ENCODE assay signal across 9 mouse cellular contexts in genomic region chr2:107869304-107869958, GRCm38 (mm10).
DNase-seq lines count a peak whose midpoint lies in the region; ATAC-seq and TF ChIP-seq lines count a peak whose summit lies in the region.
"Had no signal": no experiment of that assay in that cellular context is flagged by ENCODE, and none has a peak within 500 bp of the region (broad histone marks: within the 10 kb centered on the region; RNA-seq: fewer than 3 reads in every experiment).

No protein-coding gene starts in this region.

- H3K36me3 ChIP-seq in kidney, embryonic 14.5 days (ENCODE audit: control insufficient read depth, insufficient read depth, low read length), result no peaks in the 10 kb centered on the region
- no peaks in the 10 kb centered on the region for H3K36me3 ChIP-seq in kidney, adult 2 months (ENCODE audit: control insufficient read depth, insufficient read depth, low read length)
- no peaks in the 10 kb centered on the region for H3K36me3 ChIP-seq in midbrain, embryonic 12.5 days

- 0 out of 2 replicates have a peak, but pooled peaks have one; percentile 49 for ATAC-seq in kidney, embryonic 14.5 days (ENCODE audit: low FRiP score, low TSS enrichment)
- ATAC-seq in midbrain, embryonic 12.5 days (ENCODE audit: low FRiP score, low read depth), result peak; percentile 82; the same call in 1 of the 2 replicates

- TF ChIP-seq CTCF in kidney, adult 2 months (conservative IDR thresholded peaks at IDR 0.05; ENCODE audit: insufficient read depth, insufficient read length, low read depth, low read length), result no peak

- H3K9ac ChIP-seq in kidney, embryonic 14.5 days (ENCODE audit: low read depth, low read length), result no peak overlapping the region
- H3K9ac ChIP-seq in midbrain, embryonic 12.5 days (replicated peaks), result no peak overlapping the region

- no peaks in the 10 kb centered on the region for H3K4me1 ChIP-seq in kidney, embryonic 14.5 days (ENCODE audit: control insufficient read depth, insufficient read depth, low read length)
- H3K4me1 ChIP-seq in kidney, adult 2 months (ENCODE audit: control insufficient read depth, insufficient read depth, low read length), result no peaks in the 10 kb centered on the region
- H3K4me1 ChIP-seq in midbrain, embryonic 12.5 days, result no peaks in the 10 kb centered on the region

- no peak for TF ChIP-seq POLR2A in kidney, adult 2 months (IDR thresholded peaks at IDR 0.05; ENCODE audit: low read depth, low read length)

- H3K4me3 ChIP-seq in kidney, embryonic 14.5 days (ENCODE audit: low read length), result no peak overlapping the region
- no peak overlapping the region for H3K4me3 ChIP-seq in kidney, adult 2 months (ENCODE audit: insufficient read depth, low read depth, low read length)
- no peak overlapping the region for H3K4me3 ChIP-seq in midbrain, embryonic 12.5 days

- no peak overlapping the region for H3K27ac ChIP-seq in kidney, embryonic 14.5 days (ENCODE audit: low read depth, low read length)
- no peak overlapping the region for H3K27ac ChIP-seq in kidney, adult 2 months (ENCODE audit: insufficient read depth, low read depth, low read length)
- H3K27ac ChIP-seq in midbrain, embryonic 12.5 days (replicated peaks), result no peak overlapping the region

- no peak overlapping the region for H3K4me2 ChIP-seq in kidney, embryonic 14.5 days (replicated peaks; ENCODE audit: low read depth, low read length)
- no peak overlapping the region for H3K4me2 ChIP-seq in midbrain, embryonic 12.5 days (replicated peaks)

- 54% methylated on average over 3 of the region's 3 CpGs for WGBS in kidney, embryonic 14.5 days
- 40% methylated on average over 3 of the region's 3 CpGs for WGBS in kidney, adult 2 months
- 50% methylated on average over 3 of the region's 3 CpGs for WGBS in midbrain, embryonic 12.5 days

- H3K27me3 ChIP-seq in kidney, embryonic 14.5 days (ENCODE audit: control insufficient read depth, insufficient read depth, low read length), result no peaks in the 10 kb centered on the region
- no peaks in the 10 kb centered on the region for H3K27me3 ChIP-seq in kidney, adult 2 months (replicated peaks; ENCODE audit: control insufficient read depth, insufficient read depth, low read length)
- H3K27me3 ChIP-seq in midbrain, embryonic 12.5 days, result no peaks in the 10 kb centered on the region

- H3K9me3 ChIP-seq in kidney, embryonic 14.5 days (ENCODE audit: control insufficient read depth, low read length), result no peaks in the 10 kb centered on the region
- H3K9me3 ChIP-seq in midbrain, embryonic 12.5 days, result no peaks in the 10 kb centered on the region

- DNase-seq in kidney, adult 2 months, result no peak
- DNase-seq in Muller cell, postnatal 12 days (ENCODE audit: inconsistent ontology term), result peak; percentile 56
- peak; percentile 31 for DNase-seq in embryo, embryonic 11 days
- DNase-seq in lung, postnatal 14 days, result no peak
- DNase-seq in T-cell, adult 2 months (ENCODE audit: low spot score), result no peak
- no peak for DNase-seq in kidney, postnatal 4 days
- DNase-seq: thymus, adult 18-20 months had no signal

Comparison
In these comparisons a context has a peak if more than half of its experiments do, and no peak if none do; other contexts are left out.
1. DNase-seq: peak in Muller cell, postnatal 12 days (single experiment) and embryo, embryonic 11 days (single experiment); none in kidney, adult 2 months (single experiment), lung, postnatal 14 days (single experiment), T-cell, adult 2 months (single experiment) and kidney, postnatal 4 days (0 of 2).